Mouse (Mus musculus) testis, postnatal 10 days (tissue): ENCODE data around the gene Ndufv2.
"Not testable (repeated sequence)": the region's sequence is repeated elsewhere in the genome, so short reads cannot be mapped to it uniquely, and the experiment has no call there.

ENCODE experiments used
- DNase-seq: peaks from one replicate; pipeline ENCODE4 v3.0.0; 2021; ENCODE audit warnings: low spot score

Ndufv2 gene

GRCm38 (mm10) chr17:66085038-66085437, 16.3 kb downstream of the Ndufv2 start:
- no peak for DNase-seq

- no peak for DNase-seq
Measured at GRCm38 (mm10) chr17:66084486-66084885, 16.9 kb downstream of the Ndufv2 start.

- DNase-seq, result no peak
Measured at GRCm38 (mm10) chr17:66077437-66077850, 23.9 kb downstream of the Ndufv2 start.

- peak; percentile 96 for DNase-seq
Measured at GRCm38 (mm10) chr17:66076934-66077333, 24.4 kb downstream of the Ndufv2 start, which contains the start of gene Ankrd12. Gene Ankrd12, minus strand, starts transcription at chr17:66077089.

GRCm38 (mm10) chr17:66076174-66076927, 25.0 kb downstream of the Ndufv2 start:
- peak; percentile 64 for DNase-seq

- DNase-seq, result no peak
Measured at GRCm38 (mm10) chr17:66075827-66076173, 25.6 kb downstream of the Ndufv2 start.

DNA sequence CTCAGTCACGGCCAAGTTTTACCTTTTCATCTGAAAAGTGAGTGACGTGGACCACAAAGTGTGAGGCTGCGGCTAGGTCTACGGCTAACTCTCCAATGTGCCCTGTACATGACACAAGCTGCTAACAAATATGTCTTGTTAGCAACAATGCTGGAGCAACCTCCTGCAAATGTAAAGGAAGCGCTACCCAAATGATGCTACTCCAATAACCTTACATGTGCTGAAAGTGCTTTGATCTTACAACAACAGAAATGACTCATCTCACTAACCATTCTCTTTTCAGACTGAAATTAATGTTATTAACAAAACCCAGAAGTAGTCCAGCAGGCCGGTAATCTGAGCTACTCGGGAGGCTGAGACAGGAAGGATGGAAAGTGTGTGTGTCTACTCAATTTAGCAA, 27.4 kb downstream of the Ndufv2 start:
- no peak for DNase-seq

DNA sequence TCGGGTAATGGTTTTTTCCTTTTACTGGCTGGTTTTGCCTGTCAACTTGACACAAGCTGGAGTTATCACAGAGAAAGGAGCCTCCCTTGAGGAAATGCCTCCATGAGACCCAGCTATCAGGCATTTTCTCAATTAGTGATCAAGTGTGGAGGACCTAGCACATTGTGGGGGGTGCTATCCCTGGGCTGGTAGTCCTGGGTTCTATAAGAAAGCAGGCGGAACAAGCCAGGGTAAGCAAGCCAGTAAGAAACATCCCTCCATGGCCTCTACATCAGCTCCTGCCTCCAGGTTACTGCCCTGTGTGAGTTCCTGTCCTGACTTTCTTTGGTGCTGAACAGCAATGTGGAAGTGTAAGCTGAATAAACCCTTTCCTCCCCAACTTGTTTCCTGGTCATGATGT, 32.3 kb downstream of the Ndufv2 start:
- not testable (repeated sequence) for DNase-seq

- no peak for DNase-seq
Measured at GRCm38 (mm10) chr17:66065115-66065514, 36.2 kb downstream of the Ndufv2 start.

GRCm38 (mm10) chr17:66061241-66061938, 40.0 kb downstream of the Ndufv2 start:
- no peak for DNase-seq

GRCm38 (mm10) chr17:66058160-66058559, 43.2 kb downstream of the Ndufv2 start:
- no peak for DNase-seq

DNA sequence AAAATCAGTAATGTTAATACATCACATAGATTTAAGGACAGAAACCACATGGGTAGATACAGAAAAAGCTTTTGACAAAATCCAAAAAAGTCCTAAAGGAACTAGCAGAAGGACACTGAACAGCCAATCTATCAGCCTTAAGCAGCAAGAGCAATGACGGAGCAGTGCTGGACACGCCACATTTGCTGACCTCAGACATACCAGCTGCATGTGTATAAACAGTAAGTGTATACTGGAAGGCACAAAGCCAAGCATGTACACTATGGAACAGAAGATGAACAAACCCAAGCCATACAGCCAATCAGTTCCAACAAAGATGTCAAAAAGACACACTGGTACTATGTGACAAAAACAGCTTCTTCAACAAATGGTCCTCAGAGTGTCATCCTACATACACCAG, 44.2 kb downstream of the Ndufv2 start:
- DNase-seq, result no peak

DNA sequence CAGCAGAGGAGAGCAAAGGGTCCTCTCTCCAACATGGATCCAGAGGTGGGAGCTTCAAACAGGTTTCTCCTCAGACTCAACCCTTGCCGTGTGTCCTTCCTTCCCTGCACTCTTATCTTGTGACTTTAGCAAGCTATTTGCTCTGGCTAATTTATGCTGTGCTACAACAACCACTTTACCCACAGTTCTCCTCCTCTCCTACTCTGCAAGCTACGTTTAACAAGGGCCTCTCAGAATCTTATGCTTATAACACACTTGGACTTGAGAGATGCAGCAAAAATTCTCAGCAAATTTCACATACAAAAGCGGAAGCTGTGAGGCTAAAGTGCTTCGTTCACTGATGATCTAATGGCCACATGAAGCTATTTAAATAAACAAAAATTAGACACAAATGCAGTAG, 48.0 kb downstream of the Ndufv2 start:
- DNase-seq, result no peak

GRCm38 (mm10) chr17:66048795-66049194, 52.6 kb downstream of the Ndufv2 start:
- DNase-seq, result no peak

DNA sequence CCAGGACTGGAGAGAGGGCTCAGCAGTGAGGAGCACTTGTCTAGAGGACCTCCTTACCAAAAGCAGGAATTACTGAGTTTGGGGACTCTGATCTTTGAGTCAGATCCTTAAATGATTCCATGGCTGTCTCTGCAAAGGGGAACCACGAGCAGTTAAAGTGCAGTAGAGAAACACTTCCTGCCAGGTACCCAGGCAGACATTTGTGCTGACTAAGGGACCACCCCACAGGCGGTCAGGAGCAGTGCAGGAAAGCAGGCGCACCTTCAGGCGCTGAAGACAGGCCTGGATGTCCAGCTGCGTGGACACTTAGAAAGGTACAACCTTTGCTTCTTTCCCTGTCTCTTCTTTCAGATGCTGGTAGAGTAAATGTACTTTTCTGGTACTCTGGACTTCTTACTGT, 53.2 kb downstream of the Ndufv2 start:
- DNase-seq, result no peak

- DNase-seq, result not testable (repeated sequence)
Measured at GRCm38 (mm10) chr17:66043679-66044078, 57.7 kb downstream of the Ndufv2 start.

GRCm38 (mm10) chr17:66041020-66041419, 60.3 kb downstream of the Ndufv2 start:
- no peak for DNase-seq

GRCm38 (mm10) chr17:66033239-66033638, 68.1 kb downstream of the Ndufv2 start:
- no peak for DNase-seq

- DNase-seq, result no peak
Measured at GRCm38 (mm10) chr17:66031991-66032390, 69.4 kb downstream of the Ndufv2 start.
